ENCODE assay signal across 30 mouse cellular contexts in genomic region chr17:81221436-81221835, GRCm38 (mm10).
DNase-seq lines count a peak whose midpoint lies in the region; ATAC-seq and TF ChIP-seq lines count a peak whose summit lies in the region.
"Had no signal": no experiment of that assay in that cellular context is flagged by ENCODE, and none has a peak within 500 bp of the region (broad histone marks: within the 10 kb centered on the region; RNA-seq: fewer than 3 reads in every experiment).

No protein-coding gene starts in this region.

- 91% methylated on average over 3 of the region's 3 CpGs for WGBS in kidney, embryonic 16.5 days

- H3K4me3 ChIP-seq in gastrocnemius, adult 2 months, result no peak overlapping the region
- no peak overlapping the region for H3K4me3 ChIP-seq in kidney, embryonic 16.5 days (ENCODE audit: low read length)
- H3K4me3 ChIP-seq: embryonic facial prominence, embryonic 10.5 days; embryonic facial prominence, embryonic 15.5 days; forebrain, embryonic 12.5 days; heart, embryonic 10.5 days; heart, embryonic 15.5 days; intestine, embryonic 15.5 days; limb, embryonic 10.5 days; limb, embryonic 15.5 days; lung, embryonic 15.5 days had no signal

- H3K27ac ChIP-seq in gastrocnemius, adult 2 months, result no peak overlapping the region
- no peak overlapping the region for H3K27ac ChIP-seq in kidney, embryonic 16.5 days (ENCODE audit: low read length)
- H3K27ac ChIP-seq: embryonic facial prominence, embryonic 10.5 days; embryonic facial prominence, embryonic 15.5 days; forebrain, embryonic 12.5 days; heart, embryonic 10.5 days; heart, embryonic 15.5 days; hindbrain, postnatal 0 days; intestine, embryonic 15.5 days; limb, embryonic 10.5 days; limb, embryonic 15.5 days; liver, embryonic 14.5 days; lung, embryonic 15.5 days had no signal

- H3K9ac ChIP-seq in kidney, embryonic 16.5 days (replicated peaks; ENCODE audit: low read length), result no peak overlapping the region
- H3K9ac ChIP-seq: embryonic facial prominence, embryonic 15.5 days; forebrain, embryonic 12.5 days; heart, embryonic 15.5 days; intestine, embryonic 15.5 days; limb, embryonic 15.5 days; liver, embryonic 14.5 days; lung, embryonic 15.5 days had no signal

- no peaks in the 10 kb centered on the region for H3K36me3 ChIP-seq in kidney, embryonic 16.5 days (ENCODE audit: insufficient read depth, low read length)
- H3K36me3 ChIP-seq: embryonic facial prominence, embryonic 10.5 days; embryonic facial prominence, embryonic 15.5 days; forebrain, embryonic 12.5 days; heart, embryonic 10.5 days; heart, embryonic 15.5 days; intestine, embryonic 15.5 days; limb, embryonic 10.5 days; limb, embryonic 15.5 days; lung, embryonic 15.5 days had no signal

- no peaks in the 10 kb centered on the region for H3K9me3 ChIP-seq in kidney, embryonic 16.5 days (ENCODE audit: low read length)
- H3K9me3 ChIP-seq: embryonic facial prominence, embryonic 10.5 days; embryonic facial prominence, embryonic 15.5 days; forebrain, embryonic 12.5 days; heart, embryonic 10.5 days; heart, embryonic 15.5 days; intestine, embryonic 15.5 days; limb, embryonic 10.5 days; limb, embryonic 15.5 days; lung, embryonic 15.5 days had no signal

- H3K27me3 ChIP-seq in kidney, embryonic 16.5 days (ENCODE audit: insufficient read depth, low read length), result no peaks in the 10 kb centered on the region
- H3K27me3 ChIP-seq: CH12.LX; embryonic facial prominence, embryonic 15.5 days; forebrain, embryonic 12.5 days; heart, embryonic 15.5 days; intestine, embryonic 15.5 days; limb, embryonic 15.5 days; lung, embryonic 15.5 days had no signal

- intact Hi-C loops in gastrocnemius, adult 2 months (cut with DNase I), result no loop called here

- ATAC-seq in kidney, embryonic 16.5 days (ENCODE audit: low FRiP score, low TSS enrichment), result no peak
- ATAC-seq: hindbrain, postnatal 0 days; intestine, embryonic 15.5 days; midbrain, embryonic 16.5 days had no signal

- peak; percentile 18 for DNase-seq in gastrocnemius, adult 2 months
- no peak for DNase-seq in gastrocnemius, postnatal 4 days (ENCODE audit: low spot score in 2 of 2)
- peak; percentile 5 for DNase-seq in 3T3-L1 (ENCODE audit: low read depth, low spot score)
- DNase-seq in NIH3T3 (ENCODE audit: low read depth), result peak; percentile 6
- peak; percentile 31 to 57 for DNase-seq in adrenal gland, postnatal 36 days
- DNase-seq in thymus, postnatal 10 days (ENCODE audit: low spot score in 2 of 2), result no peak
- DNase-seq in heart, adult 11 months, result no peak
- DNase-seq: cerebellum, adult 8-10 months; cerebellum, postnatal 25 days; gastrocnemius, postnatal 36 days; kidney, adult 2 months; kidney, postnatal 10 days; layer of hippocampus, adult 9-11 months; right cerebral cortex, postnatal 25 days; thymus, postnatal 25 days had no signal

- no peak for TF ChIP-seq CTCF in gastrocnemius, adult 2 months (IDR thresholded peaks at IDR 0.05)

- no peaks in the 10 kb centered on the region for H3K4me1 ChIP-seq in kidney, embryonic 16.5 days (ENCODE audit: insufficient read depth, low read length)
- H3K4me1 ChIP-seq: embryonic facial prominence, embryonic 10.5 days; embryonic facial prominence, embryonic 15.5 days; forebrain, embryonic 12.5 days; heart, embryonic 10.5 days; heart, embryonic 15.5 days; intestine, embryonic 15.5 days; limb, embryonic 10.5 days; limb, embryonic 15.5 days; lung, embryonic 15.5 days had no signal

- H3K4me2 ChIP-seq in kidney, embryonic 16.5 days (replicated peaks; ENCODE audit: low read depth, low read length), result no peak overlapping the region
- H3K4me2 ChIP-seq: embryonic facial prominence, embryonic 15.5 days; forebrain, embryonic 12.5 days; heart, embryonic 15.5 days; intestine, embryonic 15.5 days; limb, embryonic 15.5 days; lung, embryonic 15.5 days; midbrain, embryonic 11.5 days had no signal

Comparison
In these comparisons a context has a peak if more than half of its experiments do, and no peak if none do; other contexts are left out.
1. DNase-seq: peak in gastrocnemius, adult 2 months (single experiment), 3T3-L1 (single experiment), NIH3T3 (single experiment) and adrenal gland, postnatal 36 days (2 of 2); none in gastrocnemius, postnatal 4 days (0 of 2), thymus, postnatal 10 days (0 of 2) and heart, adult 11 months (single experiment).